Mouse (Mus musculus): ENCODE data around the gene Gm1527.

GRCm38 (mm10) chr3:28968851-28969250, 76.4 kb downstream of the Gm1527 start:
- TF ChIP-seq CTCF (IDR thresholded peaks at IDR 0.05; ENCODE audit: borderline replicate concordance, control insufficient read depth, extremely low read depth, insufficient read depth, low read length, poor library complexity) (no peak), POLR2A (IDR thresholded peaks at IDR 0.05; ENCODE audit: control insufficient read depth, extremely low read depth, insufficient read depth, low read length, poor library complexity) (no peak)
